Mouse (Mus musculus): ENCODE results near the gene Col7a1.

GRCm38 (mm10) chr9:108999167-108999526 is 45.8 kb downstream of the Col7a1 start:
- no peak for TF ChIP-seq CTCF (IDR thresholded peaks at IDR 0.05; ENCODE audit: low read depth, low read length)
- TF ChIP-seq POLR2A (IDR thresholded peaks at IDR 0.05; ENCODE audit: borderline replicate concordance, low read depth, low read length), result no peak
